Mouse (Mus musculus) CH12.LX (cell line): ENCODE measurements around the gene Spata7. TPM values are rescaled to one million over a fixed set of nuclear protein-coding genes. Genes with fewer than 3 reads are reported as not detected.

ENCODE experiments used
- DNase-seq: peaks from one replicate; pipeline ENCODE4 v3.0.0-alpha.2; 2013; ENCODE audit errors: extremely low read depth
- H3K27ac ChIP-seq: 2 replicates; pipeline ENCODE4 v1.5.1; 2012; ENCODE audit warnings: low read depth, mild to moderate bottlenecking, control low read depth, moderate library complexity; ENCODE audit not compliant: insufficient read depth
- H3K27me3 ChIP-seq: replicated peaks from 2 replicates; pipeline ENCODE3; 2012; ENCODE audit warnings: inconsistent platforms
- H3K36me3 ChIP-seq, 2 experiments: replicated peaks in 1 of 2; 2 replicates each; pipeline versions ENCODE3 to v1.6.1; 2012; ENCODE audit warnings: inconsistent platforms in 1 of 2, low read length in 1 of 2, mild to moderate bottlenecking in 1 of 2, mixed read lengths in 1 of 2, moderate library complexity in 1 of 2; ENCODE audit not compliant: control insufficient read depth in 1 of 2, insufficient read depth in 1 of 2
- H3K4me1 ChIP-seq, 2 experiments: 2 replicates each; pipeline ENCODE4 v1.6.1; 2012; ENCODE audit warnings: inconsistent platforms in 1 of 2, moderate library complexity in 1 of 2; ENCODE audit not compliant: insufficient read depth in 2 of 2, control insufficient read depth in 1 of 2
- H3K4me2 ChIP-seq: 2 replicates; pipeline ENCODE4 v1.6.1; 2012; ENCODE audit warnings: low read depth, mild to moderate bottlenecking, control low read depth; ENCODE audit not compliant: poor library complexity, insufficient read depth, severe bottlenecking
- H3K4me3 ChIP-seq, 3 experiments: fragments of 150-350 bp in 1 of 3; sonication (generic) in 1 of 3; replicated peaks in 1 of 3; 2 replicates each; pipeline versions ENCODE3 to v1.5.1; 2011 to 2012; ENCODE audit warnings: low read depth in 2 of 3, low read length in 2 of 3, mild to moderate bottlenecking in 2 of 3, moderate library complexity in 2 of 3, control low read depth in 1 of 3, improper control_type of control experiment in 1 of 3, inconsistent platforms in 1 of 3, mixed read lengths in 1 of 3; ENCODE audit not compliant: poor library complexity in 1 of 3
- H3K79me2 ChIP-seq: replicated peaks from 2 replicates; pipeline ENCODE4 v1.6.1; 2012; ENCODE audit warnings: mild to moderate bottlenecking, moderate library complexity; ENCODE audit not compliant: control insufficient read depth, poor library complexity, insufficient read depth, severe bottlenecking; ENCODE audit errors: extremely low read depth
- H3K9ac ChIP-seq: 2 replicates; pipeline ENCODE4 v1.6.1; 2012; ENCODE audit warnings: low read depth, mild to moderate bottlenecking, control low read depth, moderate library complexity; ENCODE audit not compliant: insufficient read depth
- H3K9me3 ChIP-seq: replicated peaks from 2 replicates; pipeline ENCODE3; 2012; ENCODE audit warnings: low read length, inconsistent platforms, mixed read lengths
- BHLHE40 ChIP-seq: IDR thresholded peaks from 2 replicates; pipeline ENCODE4 v1.6.1; 2011; ENCODE audit warnings: mild to moderate bottlenecking, low read depth, low read length, improper control_type of control experiment
- CHD2 ChIP-seq: IDR thresholded peaks from 2 replicates; pipeline ENCODE4 v1.6.1; 2011; ENCODE audit warnings: low read length, improper control_type of control experiment
- CTCF ChIP-seq, 2 experiments: IDR thresholded peaks in 1 of 2; conservative IDR thresholded peaks in 1 of 2; 2 replicates each; pipeline ENCODE4 v1.5.1; 2011 to 2012; ENCODE audit warnings: low read depth in 2 of 2, low read length in 2 of 2, improper control_type of control experiment in 1 of 2, inconsistent platforms in 1 of 2, mild to moderate bottlenecking in 1 of 2, moderate library complexity in 1 of 2
- GABPA ChIP-seq: IDR thresholded peaks from 2 replicates; pipeline ENCODE4 v1.6.1; 2012; ENCODE audit warnings: low read depth, low read length, improper control_type of control experiment, inconsistent platforms; ENCODE audit not compliant: insufficient replicate concordance
- IRF4 ChIP-seq: IDR thresholded peaks from 2 replicates; pipeline ENCODE4 v1.6.1; 2014; ENCODE audit warnings: low read depth, mild to moderate bottlenecking, inconsistent platforms, low read length, improper control_type of control experiment
- JUND ChIP-seq: conservative IDR thresholded peaks from 2 replicates; pipeline ENCODE4 v1.6.1; 2011; ENCODE audit warnings: low read depth, low read length, improper control_type of control experiment
- MAFK ChIP-seq: IDR thresholded peaks from 2 replicates; pipeline ENCODE4 v1.6.1; 2011; ENCODE audit warnings: low read length, improper control_type of control experiment; ENCODE audit not compliant: insufficient replicate concordance
- MAX ChIP-seq: IDR thresholded peaks from 2 replicates; pipeline ENCODE4 v1.6.1; 2011; ENCODE audit warnings: low read length, improper control_type of control experiment
- MAZ ChIP-seq: IDR thresholded peaks from 2 replicates; pipeline ENCODE4 v1.6.1; 2012; ENCODE audit warnings: low read depth, mild to moderate bottlenecking, inconsistent platforms, low read length, improper control_type of control experiment, moderate library complexity
- MXI1 ChIP-seq: IDR thresholded peaks from 2 replicates; pipeline ENCODE4 v1.6.1; 2011; ENCODE audit warnings: mild to moderate bottlenecking, low read depth, low read length, improper control_type of control experiment
- MYC ChIP-seq: IDR thresholded peaks from 2 replicates; pipeline ENCODE4 v1.6.1; 2011; ENCODE audit warnings: low read depth, mild to moderate bottlenecking, improper control_type of control experiment, low read length
- NRF1 ChIP-seq: IDR thresholded peaks from 2 replicates; pipeline ENCODE4 v1.6.1; 2014; ENCODE audit warnings: low read depth, mild to moderate bottlenecking, inconsistent platforms, low read length, improper control_type of control experiment, moderate library complexity
- PAX5 ChIP-seq: IDR thresholded peaks from 2 replicates; pipeline ENCODE4 v1.6.1; 2012; ENCODE audit warnings: low read length, inconsistent platforms, mixed read lengths
- POLR2A ChIP-seq: IDR thresholded peaks from 2 replicates; pipeline ENCODE4 v1.6.1; 2011; ENCODE audit warnings: low read depth, mild to moderate bottlenecking, improper control_type of control experiment, low read length
- POLR2AphosphoS2 ChIP-seq: IDR thresholded peaks from 2 replicates; pipeline ENCODE4 v1.6.1; 2011; ENCODE audit warnings: low read depth, low read length, improper control_type of control experiment
- RCOR1 ChIP-seq: conservative IDR thresholded peaks from 2 replicates; pipeline ENCODE4 v1.6.1; 2012; ENCODE audit warnings: low read depth, mild to moderate bottlenecking, inconsistent platforms, low read length, improper control_type of control experiment
- TCF12 ChIP-seq: IDR thresholded peaks from 2 replicates; pipeline ENCODE4 v1.6.1; 2014; ENCODE audit warnings: low read depth, mild to moderate bottlenecking, inconsistent platforms, low read length, improper control_type of control experiment
- ZC3H11A ChIP-seq: IDR thresholded peaks from 2 replicates; pipeline ENCODE4 v1.6.1; 2012; ENCODE audit warnings: low read depth, mild to moderate bottlenecking, inconsistent platforms, low read length, improper control_type of control experiment
- dilution Hi-C: fragments of 300-500 bp; cut with MboI; formaldehyde crosslinking; loops from 2 replicates; pipeline ENCODE4 v1.14.3; 2020; ENCODE audit warnings: low sequenced_read_pairs; ENCODE audit not compliant: extremely low pct_unique_long_range_greater_than_20kb, extremely low pct_ligation_motif_present
- in situ Hi-C: fragments of 300-500 bp; cut with MboI; formaldehyde crosslinking; loops from 3 replicates; pipeline ENCODE4 v1.14.3; 2019; ENCODE audit warnings: low sequenced_read_pairs, low pct_ligation_motif_present, low pct_unique_long_range_greater_than_20kb, mixed read lengths
- polyA plus RNA-seq: library from polyadenylated mRNA; unstranded; fragments of >175 nt; gene quantifications from 2 replicates; pipeline ENCODE4 v1.2.1, GENCODE M21; 2012; ENCODE audit warnings: low read depth; ENCODE audit not compliant: insufficient read length
- total RNA-seq, 2 experiments: library from RNA; depleted of rRNA; stranded (reverse); fragments of 300-350 nt in 1 of 2; fragments of >200 nt in 1 of 2; gene quantifications; 2 replicates each; pipeline ENCODE4 v1.2.3; 2012 to 2014

Spata7 gene
- total and polyA plus RNA-seq, 3 experiments = 6.2 to 9.4 (median 8.2) TPM

DNA sequence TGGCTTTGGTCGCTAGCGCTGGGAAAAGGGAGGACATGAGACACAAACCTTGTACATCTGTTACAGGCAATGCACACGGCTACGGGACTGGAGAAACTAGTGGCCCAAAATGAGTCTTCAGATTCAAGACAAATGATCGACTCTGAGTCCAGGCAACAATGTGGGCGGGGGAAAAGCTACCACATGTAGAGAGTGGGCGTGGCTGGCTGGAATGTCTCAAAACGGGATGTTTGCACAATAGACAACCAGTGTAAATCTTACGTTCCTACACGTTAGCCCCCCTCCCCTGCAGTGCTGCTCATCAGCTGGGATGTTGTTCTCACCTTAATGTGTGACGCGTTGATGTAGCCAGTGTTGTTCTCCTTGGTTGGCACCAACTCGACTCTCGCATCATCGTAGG lies 54.2 kb downstream of the Spata7 start:
- Histone ChIP-seq H3K9ac (no peak overlapping the region), H3K79me2 (no peaks in the 10 kb centered on the region), H3K36me3 (peaks cover 24 to 79% of the 10 kb centered on the region in 2 experiments), H3K4me1 (peaks cover 3 to 13% of the 10 kb centered on the region in 2 experiments; a peak in 3 of 4 replicates), H3K9me3 (no peaks in the 10 kb centered on the region), H3K4me2 (no peak overlapping the region), H3K27ac (no peak overlapping the region), H3K27me3 (no peaks in the 10 kb centered on the region), H3K4me3 (no peak overlapping the region)
- TF ChIP-seq ZC3H11A (no peak), GABPA (no peak), POLR2A (no peak), PAX5 (no peak), MAFK (no peak), MAZ (no peak), RCOR1 (no peak), JUND (no peak), MYC (no peak), IRF4 (no peak), TCF12 (no peak), BHLHE40 (no peak), CTCF (conservative IDR thresholded peaks at IDR 0.05 in 1 of 2, IDR thresholded peaks at IDR 0.05 in 1 of 2; ENCODE audit: low read depth in 2 of 2, low read length in 2 of 2) (no peak), CHD2 (no peak), MAX (no peak), POLR2AphosphoS2 (no peak), MXI1 (no peak)
- in situ Hi-C loops (no loop called here), dilution Hi-C loops (no loop called here)
- no peak for DNase-seq

DNA sequence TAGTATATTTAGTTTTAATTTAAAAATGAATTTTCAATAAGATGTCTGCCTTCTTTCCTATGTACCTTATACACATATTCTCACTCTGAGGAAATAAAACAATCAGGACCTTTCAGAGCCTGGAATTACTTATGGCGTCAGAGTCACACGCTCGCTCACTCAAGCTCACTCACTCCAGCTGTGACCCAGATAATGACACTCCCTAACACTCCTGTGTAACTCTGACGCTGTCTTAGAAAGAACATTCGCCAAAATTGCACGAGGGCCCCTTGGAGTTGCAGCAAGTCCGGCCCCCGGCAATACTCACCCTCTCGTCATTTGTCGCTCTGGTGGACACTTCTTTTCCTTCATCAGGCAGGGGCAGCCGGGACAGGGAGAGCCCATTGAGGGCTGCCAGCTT lies 55.2 kb downstream of the Spata7 start:
- Histone ChIP-seq H3K9ac (no peak overlapping the region), H3K27me3 (no peaks in the 10 kb centered on the region), H3K36me3 (peaks cover 24 to 84% of the 10 kb centered on the region in 2 experiments), H3K4me1 (peaks cover 3 to 13% of the 10 kb centered on the region in 2 experiments; a peak in 3 of 4 replicates), H3K4me3 (no peak overlapping the region), H3K27ac (no peak overlapping the region), H3K9me3 (no peaks in the 10 kb centered on the region), H3K79me2 (no peaks in the 10 kb centered on the region), H3K4me2 (no peak overlapping the region)
- dilution Hi-C loops (no loop called here), in situ Hi-C loops (no loop called here)
- no peak for TF ChIP-seq NRF1
- no peak for DNase-seq
